Mouse (Mus musculus) lung, postnatal 0 days (tissue): Measurements from ENCODE around the gene Rps11. TPM values are rescaled to one million over a fixed set of nuclear protein-coding genes. Genes with fewer than 3 reads are reported as not detected.
"Not testable (repeated sequence)": the region's sequence is repeated elsewhere in the genome, so short reads cannot be mapped to it uniquely, and the experiment has no call there.

ENCODE experiments used
- ATAC-seq: fragments of 200-750 bp; cut with Nextera tagmentation; 2 replicates; pipeline ENCODE4 v1.8.0; 2017; ENCODE audit warnings: moderate library complexity
- DNase-seq: peaks from one replicate; pipeline ENCODE4 v3.0.0-alpha.2; 2016; ENCODE audit warnings: low spot score
- H3K27ac ChIP-seq: fragments of 300-500 bp; sonication (generic); 2 replicates; pipeline ENCODE4 v1.5.1; 2014; ENCODE audit warnings: antibody characterized with exemption, mild to moderate bottlenecking, low read length, mixed read lengths
- H3K27me3 ChIP-seq: fragments of 300-500 bp; sonication (generic); replicated peaks from 2 replicates; pipeline ENCODE4 v1.6.1; 2014; ENCODE audit warnings: low read length, mixed read lengths; ENCODE audit not compliant: insufficient read depth
- H3K36me3 ChIP-seq: fragments of 300-500 bp; sonication (generic); 2 replicates; pipeline ENCODE4 v1.6.1; 2014; ENCODE audit warnings: low read length, mixed read lengths; ENCODE audit not compliant: insufficient read depth
- H3K4me1 ChIP-seq: fragments of 300-500 bp; sonication (generic); 2 replicates; pipeline ENCODE4 v1.6.1; 2014; ENCODE audit warnings: antibody characterized with exemption, low read depth, low read length, mixed read lengths; ENCODE audit not compliant: insufficient read depth
- H3K4me2 ChIP-seq: fragments of 300-500 bp; sonication (generic); replicated peaks from 2 replicates; pipeline ENCODE4 v1.6.1; 2014; ENCODE audit warnings: low read depth, mild to moderate bottlenecking, low read length, moderate library complexity, mixed read lengths
- H3K4me3 ChIP-seq: fragments of 300-500 bp; sonication (generic); 2 replicates; pipeline ENCODE4 v1.5.1; 2014; ENCODE audit warnings: low read depth, low read length
- H3K9ac ChIP-seq: fragments of 300-500 bp; sonication (generic); replicated peaks from 2 replicates; pipeline ENCODE4 v1.6.1; 2014; ENCODE audit warnings: low read depth, mild to moderate bottlenecking
- H3K9me3 ChIP-seq: fragments of 300-500 bp; sonication (generic); 2 replicates; pipeline ENCODE4 v1.6.1; 2016; ENCODE audit warnings: low read length, mixed read lengths
- CTCF ChIP-seq: IDR thresholded peaks from 2 replicates; pipeline ENCODE4 v1.5.1; 2016; ENCODE audit warnings: antibody characterized with exemption, mild to moderate bottlenecking
- EP300 ChIP-seq: IDR thresholded peaks from 2 replicates; pipeline ENCODE4 v1.6.1; 2016; ENCODE audit warnings: antibody characterized with exemption, mild to moderate bottlenecking, control low read depth
- WGBS: fragments of 180-500 bp; shearing (Covaris S2); extraction: QIAGEN DNeasy Blood & Tissue Kit; methylation state at CpG from one replicate; pipeline ENCODE4 v1.1.7; 2014; 5-methylcytosine and 5-hydroxymethylcytosine counted together
- polyA plus RNA-seq: library from polyadenylated mRNA; unstranded; fragments of >200 nt; fragmentation: Nextera tagmentation; extraction: Ambion mirVana; gene quantifications from 2 replicates; pipeline ENCODE4 v1.2.1, GENCODE M21; 2015

Rps11 gene
- polyA plus RNA-seq, 1 experiment from 2014 or later: 1,016 TPM

GRCm38 (mm10) chr7:45155590-45155989 is 31.4 kb upstream of the Rps11 start:
- ATAC-seq (no peak), DNase-seq (no peak)
- 83% methylated on average over 9 of the region's 9 CpGs for WGBS
- H3K27me3 ChIP-seq: no peaks in the 10 kb centered on the region
- no peak for TF ChIP-seq EP300
- TF ChIP-seq CTCF: no peak
- no peak overlapping the region for H3K27ac ChIP-seq
- H3K4me2 ChIP-seq: no peak overlapping the region
- H3K4me1 ChIP-seq: no peaks in the 10 kb centered on the region
- no peaks in the 10 kb centered on the region for H3K9me3 ChIP-seq
- no peak overlapping the region for H3K4me3 ChIP-seq
- no peaks in the 10 kb centered on the region for H3K36me3 ChIP-seq
- no peak overlapping the region for H3K9ac ChIP-seq

- DNase-seq: peak; percentile 64
Observed at GRCm38 (mm10) chr7:45154993-45155514, 30.8 kb upstream of the Rps11 start.

GRCm38 (mm10) chr7:45154096-45154992 is 30.1 kb upstream of the Rps11 start, which contains the start of the genes Pih1d1 and Aldh16a1:
TSS of gene Pih1d1 (plus strand) at chr7:45154303.
TSS of gene Aldh16a1 (minus strand) at chr7:45154584.
- H3K36me3 ChIP-seq: no peaks in the 10 kb centered on the region
- peak within 1 kb of the TSS; percentile 67 for H3K9ac ChIP-seq
- no peaks in the 10 kb centered on the region for H3K4me1 ChIP-seq
- no peaks in the 10 kb centered on the region for H3K27me3 ChIP-seq
- H3K4me2 ChIP-seq: peak within 1 kb of the TSS; percentile 58
- ATAC-seq (peak; percentile 95), DNase-seq (peak; percentile 98)
- H3K27ac ChIP-seq: peak within 1 kb of the TSS; percentile 94
- peak within 1 kb of the TSS; percentile 71 for H3K4me3 ChIP-seq
- TF ChIP-seq CTCF (peak; percentile 80), EP300 (no peak)
- H3K9me3 ChIP-seq: no peaks in the 10 kb centered on the region
- 2% methylated on average over 68 of the region's 69 CpGs for WGBS

More at GRCm38 (mm10) chr7:45154993-45155514, 30.8 kb upstream of the Rps11 start:
- peak overlapping the region; percentile 58; the same call in 1 of the 2 replicates for H3K4me2 ChIP-seq
- no peaks in the 10 kb centered on the region for H3K36me3 ChIP-seq
- H3K9me3 ChIP-seq: no peaks in the 10 kb centered on the region
- H3K27ac ChIP-seq: no peak overlapping the region
- TF ChIP-seq EP300 (no peak), CTCF (peak; percentile 67)
- H3K9ac ChIP-seq: no peak overlapping the region
- WGBS: 71% methylated on average over 12 of the region's 12 CpGs
- H3K27me3 ChIP-seq: no peaks in the 10 kb centered on the region
- H3K4me3 ChIP-seq: peak overlapping the region; percentile 71
- no peaks in the 10 kb centered on the region for H3K4me1 ChIP-seq
- ATAC-seq: peak; percentile 51

- Histone ChIP-seq H3K9me3 (no peaks in the 10 kb centered on the region), H3K27ac (peak overlapping the region; percentile 94), H3K4me3 (peak overlapping the region; percentile 71), H3K4me1 (no peaks in the 10 kb centered on the region), H3K36me3 (no peaks in the 10 kb centered on the region), H3K4me2 (peak overlapping the region; percentile 58), H3K27me3 (no peaks in the 10 kb centered on the region), H3K9ac (peak overlapping the region; percentile 67)
- WGBS: 2% methylated on average over 5 of the region's 5 CpGs
- DNase-seq (peak; percentile 16), ATAC-seq (no peak)
- TF ChIP-seq EP300 (no peak), CTCF (no peak)
Observed at GRCm38 (mm10) chr7:45153586-45153985, 29.3 kb upstream of the Rps11 start.

GRCm38 (mm10) chr7:45153052-45153451 is 28.8 kb upstream of the Rps11 start:
- H3K9ac ChIP-seq, H3K9me3 ChIP-seq, H3K36me3 ChIP-seq, H3K4me3 ChIP-seq, ATAC-seq, DNase-seq, H3K4me1 ChIP-seq, H3K27ac ChIP-seq, H3K27me3 ChIP-seq, H3K4me2 ChIP-seq: not testable (repeated sequence)
- 91% methylated on average over 2 of the region's 2 CpGs for WGBS

- H3K4me2 ChIP-seq: no peak overlapping the region
- DNase-seq: peak; percentile 64
Observed at GRCm38 (mm10) chr7:45151303-45151702, 27.1 kb upstream of the Rps11 start.

More at GRCm38 (mm10) chr7:45151303-45151702, 27.1 kb upstream of the Rps11 start:
- H3K9me3 ChIP-seq: no peaks in the 10 kb centered on the region
- no peak overlapping the region for H3K4me3 ChIP-seq
- WGBS: 20% methylated on average over 11 of the region's 11 CpGs
- TF ChIP-seq EP300 (no peak), CTCF (no peak)
- no peaks in the 10 kb centered on the region for H3K36me3 ChIP-seq
- ATAC-seq: no peak
- H3K4me1 ChIP-seq: no peaks in the 10 kb centered on the region
- no peak overlapping the region for H3K9ac ChIP-seq
- no peaks in the 10 kb centered on the region for H3K27me3 ChIP-seq
- H3K27ac ChIP-seq: peak overlapping the region; percentile 22; the same call in 1 of the 2 replicates
